Mouse (Mus musculus): ENCODE measurements around the gene Rpap3. TPM values are rescaled to one million over a fixed set of nuclear protein-coding genes. Genes with fewer than 3 reads are reported as not detected.

Gene Rpap3
- total and polyA plus RNA-seq, 2 experiments from 2014 or later: 39.6 to 45.6 TPM

GRCm38 (mm10) chr15:97666457-97666770, 39.2 kb downstream of the Rpap3 start:
- 92% methylated on average over 10 of the region's 10 CpGs for WGBS
- Histone ChIP-seq H3K9ac (no peak overlapping the region), H3K4me1 (ENCODE audit: insufficient read depth) (0 out of 2 replicates have a peak, but pooled peaks cover 4% of the 10 kb centered on the region), H3K27ac (ENCODE audit: low read depth, low read length) (no peak overlapping the region), H3K36me3 (ENCODE audit: insufficient read depth) (no peaks in the 10 kb centered on the region), H3K4me3 (ENCODE audit: low read depth, low read length) (no peak overlapping the region), H3K27me3 (ENCODE audit: insufficient read depth, low read length) (no peaks in the 10 kb centered on the region), H3K9me3 (ENCODE audit: low read length) (no peaks in the 10 kb centered on the region), H3K4me2 (ENCODE audit: low read depth) (no peak overlapping the region)
- no peak for ATAC-seq
- DNase-seq: no peak
- no peak for TF ChIP-seq CTCF (IDR thresholded peaks at IDR 0.05; ENCODE audit: low read depth)

GRCm38 (mm10) chr15:97665770-97666456, 39.7 kb downstream of the Rpap3 start:
- Histone ChIP-seq H3K27me3 (ENCODE audit: insufficient read depth, low read length) (no peaks in the 10 kb centered on the region), H3K9ac (no peak overlapping the region), H3K4me2 (ENCODE audit: low read depth) (no peak overlapping the region), H3K4me1 (ENCODE audit: insufficient read depth) (0 out of 2 replicates have a peak, but pooled peaks cover 4% of the 10 kb centered on the region), H3K27ac (ENCODE audit: low read depth, low read length) (no peak overlapping the region), H3K4me3 (ENCODE audit: low read depth, low read length) (no peak overlapping the region), H3K9me3 (ENCODE audit: low read length) (no peaks in the 10 kb centered on the region), H3K36me3 (ENCODE audit: insufficient read depth) (no peaks in the 10 kb centered on the region)
- ATAC-seq: no peak
- TF ChIP-seq CTCF (IDR thresholded peaks at IDR 0.05; ENCODE audit: low read depth): no peak
- 74% methylated on average over 25 of the region's 25 CpGs for WGBS
- no peak for DNase-seq

- H3K4me1 ChIP-seq (ENCODE audit: insufficient read depth): 0 out of 2 replicates have a peak, but pooled peaks cover 4% of the 10 kb centered on the region
- H3K9ac ChIP-seq: no peak overlapping the region
- no peak overlapping the region for H3K27ac ChIP-seq (ENCODE audit: low read depth, low read length)
- no peak overlapping the region for H3K4me3 ChIP-seq (ENCODE audit: low read depth, low read length)
- H3K4me2 ChIP-seq (ENCODE audit: low read depth): no peak overlapping the region
- no peaks in the 10 kb centered on the region for H3K36me3 ChIP-seq (ENCODE audit: insufficient read depth)
- ATAC-seq: no peak
- H3K9me3 ChIP-seq (ENCODE audit: low read length): no peaks in the 10 kb centered on the region
- H3K27me3 ChIP-seq (ENCODE audit: insufficient read depth, low read length): no peaks in the 10 kb centered on the region
- peak; percentile 68 for DNase-seq
- 62% methylated on average over 16 of the region's 16 CpGs for WGBS
- peak; percentile 79 for TF ChIP-seq CTCF (IDR thresholded peaks at IDR 0.05; ENCODE audit: low read depth)
These were observed 40.5 kb downstream of the Rpap3 start for GRCm38 (mm10) chr15:97664981-97665668.

GRCm38 (mm10) chr15:97663750-97664406, 41.7 kb downstream of the Rpap3 start:
- peak; percentile 87 for ATAC-seq
- Histone ChIP-seq H3K9ac (peak overlapping the region; percentile 60), H3K4me2 (ENCODE audit: low read depth) (peak overlapping the region; percentile 66), H3K4me1 (ENCODE audit: insufficient read depth) (0 out of 2 replicates have a peak, but pooled peaks cover 4% of the 10 kb centered on the region), H3K27me3 (ENCODE audit: insufficient read depth, low read length) (no peaks in the 10 kb centered on the region), H3K4me3 (ENCODE audit: low read depth, low read length) (peak overlapping the region; percentile 39), H3K36me3 (ENCODE audit: insufficient read depth) (no peaks in the 10 kb centered on the region), H3K9me3 (ENCODE audit: low read length) (no peaks in the 10 kb centered on the region), H3K27ac (ENCODE audit: low read depth, low read length) (peak overlapping the region; percentile 88)
- peak; percentile 87 for TF ChIP-seq CTCF (IDR thresholded peaks at IDR 0.05; ENCODE audit: low read depth)
- 5% methylated on average over 19 of the region's 19 CpGs for WGBS
- peak; percentile 92 for DNase-seq

GRCm38 (mm10) chr15:97658755-97659116, 46.9 kb downstream of the Rpap3 start:
- no peak overlapping the region for H3K9ac ChIP-seq
- H3K36me3 ChIP-seq (ENCODE audit: insufficient read depth): no peaks in the 10 kb centered on the region
- H3K27ac ChIP-seq (ENCODE audit: low read depth, low read length): no peak overlapping the region
- DNase-seq: no peak
- H3K9me3 ChIP-seq (ENCODE audit: low read length): no peaks in the 10 kb centered on the region
- 83% methylated on average over 8 of the region's 8 CpGs for WGBS
- no peak overlapping the region for H3K4me3 ChIP-seq (ENCODE audit: low read depth, low read length)
- TF ChIP-seq CTCF (IDR thresholded peaks at IDR 0.05; ENCODE audit: low read depth): no peak
- no peaks in the 10 kb centered on the region for H3K4me1 ChIP-seq (ENCODE audit: insufficient read depth)
- ATAC-seq: no peak
- no peaks in the 10 kb centered on the region for H3K27me3 ChIP-seq (ENCODE audit: insufficient read depth, low read length)
- H3K4me2 ChIP-seq (ENCODE audit: low read depth): no peak overlapping the region

GRCm38 (mm10) chr15:97657856-97658754, 47.5 kb downstream of the Rpap3 start:
- TF ChIP-seq CTCF (IDR thresholded peaks at IDR 0.05; ENCODE audit: low read depth): no peak
- H3K27me3 ChIP-seq (ENCODE audit: insufficient read depth, low read length): no peaks in the 10 kb centered on the region
- no peaks in the 10 kb centered on the region for H3K36me3 ChIP-seq (ENCODE audit: insufficient read depth)
- H3K4me1 ChIP-seq (ENCODE audit: insufficient read depth): no peaks in the 10 kb centered on the region
- no peak for ATAC-seq
- no peak overlapping the region for H3K4me2 ChIP-seq (ENCODE audit: low read depth)
- no peak overlapping the region for H3K4me3 ChIP-seq (ENCODE audit: low read depth, low read length)
- 62% methylated on average over 26 of the region's 26 CpGs for WGBS
- no peak overlapping the region for H3K9ac ChIP-seq
- H3K27ac ChIP-seq (ENCODE audit: low read depth, low read length): no peak overlapping the region
- no peaks in the 10 kb centered on the region for H3K9me3 ChIP-seq (ENCODE audit: low read length)
- DNase-seq: no peak

Data from forebrain, postnatal 0 days (tissue).